Mouse (Mus musculus) embryonic facial prominence, embryonic 11.5 days (tissue): ENCODE measurements around the gene Chrna1. TPM values are rescaled to one million over a fixed set of nuclear protein-coding genes. Genes with fewer than 3 reads are reported as not detected.

Experiments used
- ATAC-seq: fragments of 200-750 bp; cut with Nextera tagmentation; replicated peaks from 2 replicates; pipeline ENCODE4 v1.8.0; 2017; ENCODE audit warnings: low read depth; ENCODE audit not compliant: insufficient number of reproducible peaks, low FRiP score, low TSS enrichment
- DNase-seq: peaks from one replicate; pipeline ENCODE4 v3.0.0-alpha.2; 2015; ENCODE audit warnings: low spot score
- H3K27ac ChIP-seq: fragments of 300-500 bp; sonication (generic); replicated peaks from 2 replicates; pipeline ENCODE4 v1.5.1; 2014; ENCODE audit warnings: mild to moderate bottlenecking, low read depth, low read length, control low read depth
- H3K27me3 ChIP-seq: fragments of 300-500 bp; sonication (generic); 2 replicates; pipeline ENCODE4 v1.6.1; 2014; ENCODE audit warnings: mild to moderate bottlenecking, low read length, moderate library complexity, mixed read lengths; ENCODE audit not compliant: control insufficient read depth, insufficient read depth
- H3K36me3 ChIP-seq: fragments of 300-500 bp; sonication (generic); replicated peaks from 2 replicates; pipeline ENCODE4 v1.6.1; 2014; ENCODE audit warnings: low read depth, mild to moderate bottlenecking, low read length, moderate library complexity, mixed read lengths; ENCODE audit not compliant: control insufficient read depth, insufficient read depth
- H3K4me1 ChIP-seq: fragments of 300-500 bp; sonication (generic); 2 replicates; pipeline ENCODE4 v1.6.1; 2014; ENCODE audit warnings: low read length, mixed read lengths; ENCODE audit not compliant: control insufficient read depth, insufficient read depth
- H3K4me2 ChIP-seq: fragments of 300-500 bp; sonication (generic); 2 replicates; pipeline ENCODE4 v1.6.1; 2014; ENCODE audit warnings: low read depth, mild to moderate bottlenecking, control low read depth, low read length, moderate library complexity
- H3K4me3 ChIP-seq: fragments of 300-500 bp; sonication (generic); 2 replicates; pipeline ENCODE4 v1.5.1; 2014; ENCODE audit warnings: low read depth, low read length, control low read depth
- H3K9ac ChIP-seq: fragments of 300-500 bp; sonication (generic); replicated peaks from 2 replicates; pipeline ENCODE4 v1.6.1; 2014; ENCODE audit warnings: mild to moderate bottlenecking, control low read depth, low read length
- H3K9me3 ChIP-seq: fragments of 300-500 bp; sonication (generic); replicated peaks from 2 replicates; pipeline ENCODE4 v1.6.1; 2016; ENCODE audit warnings: mild to moderate bottlenecking, low read length, inconsistent platforms, mixed read lengths; ENCODE audit not compliant: control insufficient read depth
- WGBS: fragments of 180-500 bp; shearing (Covaris S2); extraction: QIAGEN DNeasy Blood & Tissue Kit; methylation state at CpG from one replicate; pipeline ENCODE4 v1.1.7; 2014; 5-methylcytosine and 5-hydroxymethylcytosine counted together
- polyA plus RNA-seq: library from polyadenylated mRNA; unstranded; fragments of >200 nt; fragmentation: Nextera tagmentation; extraction: Ambion mirVana; gene quantifications from 2 replicates; pipeline ENCODE4 v1.2.1, GENCODE M21; 2014

Gene Chrna1
- polyA plus RNA-seq, 1 experiment from 2014 or later = 1.2 TPM

- no peak overlapping the region for H3K4me3 ChIP-seq
- H3K9me3 ChIP-seq = no peaks in the 10 kb centered on the region
- H3K9ac ChIP-seq = no peak overlapping the region
- H3K4me1 ChIP-seq = no peaks in the 10 kb centered on the region
- H3K4me2 ChIP-seq = no peak overlapping the region
- no peaks in the 10 kb centered on the region for H3K27me3 ChIP-seq
- DNase-seq = no peak
- no peak overlapping the region for H3K27ac ChIP-seq
- ATAC-seq = no peak
- no peaks in the 10 kb centered on the region for H3K36me3 ChIP-seq
- WGBS = 66% methylated on average over 10 of the region's 10 CpGs
These were observed 45.4 kb downstream of the Chrna1 start for GRCm38 (mm10) chr2:73534720-73535119.

- H3K36me3 ChIP-seq = no peaks in the 10 kb centered on the region
- H3K27me3 ChIP-seq = no peaks in the 10 kb centered on the region
- H3K4me3 ChIP-seq = no peak overlapping the region
- no peak overlapping the region for H3K9ac ChIP-seq
- WGBS = 76% methylated on average over 5 of the region's 5 CpGs
- H3K4me1 ChIP-seq = peaks cover 3% of the 10 kb centered on the region; the same call in 1 of the 2 replicates
- DNase-seq = no peak
- no peak overlapping the region for H3K27ac ChIP-seq
- no peak for ATAC-seq
- H3K9me3 ChIP-seq = no peaks in the 10 kb centered on the region
- no peak overlapping the region for H3K4me2 ChIP-seq
These were observed 49.7 kb downstream of the Chrna1 start for GRCm38 (mm10) chr2:73530487-73530886.

GRCm38 (mm10) chr2:73529356-73530330 lies 50.5 kb downstream of the Chrna1 start, which contains the start of gene Wipf1:
Wipf1 (minus strand) TSS chr2:73529734.
- peak within 1 kb of the TSS; percentile 98 for H3K9ac ChIP-seq
- no peaks in the 10 kb centered on the region for H3K27me3 ChIP-seq
- peak within 1 kb of the TSS; percentile 85 for H3K4me3 ChIP-seq
- peak; percentile 83 for ATAC-seq
- DNase-seq = peak; percentile 83
- peak within 1 kb of the TSS; percentile 81 for H3K27ac ChIP-seq
- WGBS = 2% methylated on average over 53 of the region's 66 CpGs
- H3K9me3 ChIP-seq = no peaks in the 10 kb centered on the region
- H3K4me2 ChIP-seq = peak within 1 kb of the TSS; percentile 85
- H3K36me3 ChIP-seq = no peaks in the 10 kb centered on the region
- peaks cover 3% of the 10 kb centered on the region; the same call in 1 of the 2 replicates for H3K4me1 ChIP-seq

GRCm38 (mm10) chr2:73528516-73529355 lies 51.4 kb downstream of the Chrna1 start:
- H3K36me3 ChIP-seq = no peaks in the 10 kb centered on the region
- ATAC-seq = peak; percentile 53
- H3K9ac ChIP-seq = peak overlapping the region; percentile 98
- no peaks in the 10 kb centered on the region for H3K9me3 ChIP-seq
- WGBS = 1% methylated on average over 43 of the region's 59 CpGs
- peaks cover 3% of the 10 kb centered on the region; the same call in 1 of the 2 replicates for H3K4me1 ChIP-seq
- peak overlapping the region; percentile 81 for H3K27ac ChIP-seq
- H3K4me2 ChIP-seq = peak overlapping the region; percentile 85
- H3K27me3 ChIP-seq = no peaks in the 10 kb centered on the region
- H3K4me3 ChIP-seq = peak overlapping the region; percentile 85
- DNase-seq = peak; percentile 60

- no peak overlapping the region for H3K27ac ChIP-seq
- peak overlapping the region; percentile 85; the same call in 1 of the 2 replicates for H3K4me3 ChIP-seq
These were observed 52.2 kb downstream of the Chrna1 start for GRCm38 (mm10) chr2:73527956-73528355.

GRCm38 (mm10) chr2:73526691-73527090 lies 53.4 kb downstream of the Chrna1 start:
- Histone ChIP-seq H3K36me3 (no peaks in the 10 kb centered on the region), H3K4me1 (peaks cover 3% of the 10 kb centered on the region; the same call in 1 of the 2 replicates), H3K4me3 (no peak overlapping the region), H3K9me3 (no peaks in the 10 kb centered on the region), H3K9ac (no peak overlapping the region), H3K27me3 (no peaks in the 10 kb centered on the region), H3K4me2 (no peak overlapping the region), H3K27ac (no peak overlapping the region)
- ATAC-seq (no peak), DNase-seq (no peak)
- WGBS = 66% methylated on average over 9 of the region's 9 CpGs

More at GRCm38 (mm10) chr2:73527956-73528355, 52.2 kb downstream of the Chrna1 start:
- Histone ChIP-seq H3K36me3 (no peaks in the 10 kb centered on the region), H3K4me2 (peak overlapping the region; percentile 30), H3K9me3 (no peaks in the 10 kb centered on the region), H3K9ac (peak overlapping the region; percentile 23; the same call in 1 of the 2 replicates), H3K4me1 (peaks cover 3% of the 10 kb centered on the region; the same call in 1 of the 2 replicates), H3K27me3 (no peaks in the 10 kb centered on the region)
- ATAC-seq (no peak), DNase-seq (no peak)
- WGBS = 75% methylated on average over 11 of the region's 11 CpGs

- no peak for DNase-seq
- H3K4me3 ChIP-seq = no peak overlapping the region
- no peak overlapping the region; the same call in 1 of the 2 replicates for H3K4me2 ChIP-seq
- H3K9ac ChIP-seq = no peak overlapping the region
- 55% methylated on average over 8 of the region's 8 CpGs for WGBS
- no peaks in the 10 kb centered on the region for H3K9me3 ChIP-seq
- peaks cover 3% of the 10 kb centered on the region; the same call in 1 of the 2 replicates for H3K4me1 ChIP-seq
- H3K27me3 ChIP-seq = no peaks in the 10 kb centered on the region
- no peaks in the 10 kb centered on the region for H3K36me3 ChIP-seq
- ATAC-seq = no peak
- 0 out of 2 replicates have a peak overlapping the region, but pooled peaks have one; percentile 25 for H3K27ac ChIP-seq
These were observed 57.2 kb downstream of the Chrna1 start for GRCm38 (mm10) chr2:73522891-73523290.
